Mouse (Mus musculus): ENCODE measurements around the gene Pdcd1lg2.
A peak's percentile ranks its signal among the peaks of the same experiment; 100 is the strongest.

The Pdcd1lg2 gene

GRCm38 (mm10) chr19:29496786-29497557 is 86.3 kb downstream of the Pdcd1lg2 start:
- DNase-seq (ENCODE audit: low spot score in 2 of 2), result no peak

DNA sequence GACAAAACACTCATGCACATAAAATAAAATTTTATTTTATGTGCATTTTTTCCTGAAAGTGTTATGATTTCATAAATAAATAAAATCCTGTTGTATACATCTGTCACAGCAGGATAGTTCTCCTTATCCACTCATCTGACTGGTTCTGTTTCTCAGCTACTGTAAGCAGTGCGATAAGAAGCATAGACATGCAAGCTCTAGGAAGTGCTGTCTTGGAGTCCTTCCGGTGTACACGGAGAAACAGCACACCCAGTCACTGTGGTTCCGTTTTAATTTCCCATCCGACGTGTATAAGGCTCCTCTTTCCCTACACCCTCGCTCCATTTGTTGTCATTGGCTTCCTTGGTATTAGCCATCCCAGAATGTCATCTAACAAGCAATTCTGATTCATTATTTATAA is 87.2 kb downstream of the Pdcd1lg2 start:
- DNase-seq (ENCODE audit: low spot score in 2 of 2), result no peak

GRCm38 (mm10) chr19:29498842-29499456 is 88.2 kb downstream of the Pdcd1lg2 start:
- DNase-seq (ENCODE audit: low spot score in 2 of 2), result no peak

- no peak for DNase-seq (ENCODE audit: low spot score in 2 of 2)
These were observed 89.6 kb downstream of the Pdcd1lg2 start for GRCm38 (mm10) chr19:29500333-29500732.

- peak in 1 of 2 experiments; percentile 23 for DNase-seq (ENCODE audit: low spot score in 2 of 2)
These were observed 90.4 kb downstream of the Pdcd1lg2 start for GRCm38 (mm10) chr19:29501106-29501505.

GRCm38 (mm10) chr19:29501507-29501906 is 90.8 kb downstream of the Pdcd1lg2 start:
- DNase-seq (ENCODE audit: low spot score in 2 of 2), result peak; percentile 68 to 77

DNA sequence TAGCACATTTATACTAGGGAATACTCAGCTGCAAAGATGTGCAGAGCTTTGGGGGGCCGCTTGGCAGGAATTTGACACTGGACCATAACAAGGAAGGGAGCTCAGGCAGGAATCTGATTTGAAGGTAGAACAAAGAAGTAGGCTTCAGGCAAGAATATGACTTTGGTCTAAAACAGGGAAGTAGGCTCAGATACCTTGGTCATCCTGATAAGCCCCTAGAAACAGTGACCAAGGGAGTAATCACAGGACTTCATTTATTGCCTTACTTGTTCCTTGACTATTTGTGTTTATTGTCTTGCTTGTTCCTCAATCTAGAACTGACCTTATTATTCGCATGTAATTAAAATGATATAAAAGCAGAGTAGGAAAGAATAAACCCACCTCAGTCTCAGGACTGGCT is 93.4 kb downstream of the Pdcd1lg2 start:
- DNase-seq (ENCODE audit: low spot score in 2 of 2), result no peak

GRCm38 (mm10) chr19:29505617-29506016 is 94.9 kb downstream of the Pdcd1lg2 start:
- no peak for DNase-seq (ENCODE audit: low spot score in 2 of 2)

- DNase-seq (ENCODE audit: low spot score in 2 of 2), result no peak
These were observed 97.5 kb downstream of the Pdcd1lg2 start for GRCm38 (mm10) chr19:29508208-29508607.

- no peak for DNase-seq (ENCODE audit: low spot score in 2 of 2)
These were observed 99.1 kb downstream of the Pdcd1lg2 start for GRCm38 (mm10) chr19:29509857-29510256.

DNA sequence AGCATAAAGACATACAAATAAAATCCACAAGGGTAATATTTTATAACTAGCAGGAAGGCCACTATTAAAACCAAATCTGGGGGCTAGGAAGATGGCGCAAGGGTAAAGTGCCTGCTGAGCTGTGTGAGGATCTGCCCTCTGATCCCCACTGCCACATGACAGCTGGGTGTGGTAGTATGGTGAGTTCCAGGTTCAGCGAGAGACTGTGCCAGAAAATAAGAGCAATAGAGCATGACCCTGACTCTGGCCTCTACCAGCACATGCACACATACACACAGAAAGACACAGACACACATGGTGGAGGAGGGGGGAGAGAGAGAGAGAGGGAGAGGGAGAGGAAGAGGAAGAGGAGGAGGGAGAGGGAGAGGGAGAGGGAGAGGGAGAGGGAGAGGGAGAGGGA is 101.1 kb downstream of the Pdcd1lg2 start:
- DNase-seq (ENCODE audit: low spot score in 2 of 2), result no peak

DNA sequence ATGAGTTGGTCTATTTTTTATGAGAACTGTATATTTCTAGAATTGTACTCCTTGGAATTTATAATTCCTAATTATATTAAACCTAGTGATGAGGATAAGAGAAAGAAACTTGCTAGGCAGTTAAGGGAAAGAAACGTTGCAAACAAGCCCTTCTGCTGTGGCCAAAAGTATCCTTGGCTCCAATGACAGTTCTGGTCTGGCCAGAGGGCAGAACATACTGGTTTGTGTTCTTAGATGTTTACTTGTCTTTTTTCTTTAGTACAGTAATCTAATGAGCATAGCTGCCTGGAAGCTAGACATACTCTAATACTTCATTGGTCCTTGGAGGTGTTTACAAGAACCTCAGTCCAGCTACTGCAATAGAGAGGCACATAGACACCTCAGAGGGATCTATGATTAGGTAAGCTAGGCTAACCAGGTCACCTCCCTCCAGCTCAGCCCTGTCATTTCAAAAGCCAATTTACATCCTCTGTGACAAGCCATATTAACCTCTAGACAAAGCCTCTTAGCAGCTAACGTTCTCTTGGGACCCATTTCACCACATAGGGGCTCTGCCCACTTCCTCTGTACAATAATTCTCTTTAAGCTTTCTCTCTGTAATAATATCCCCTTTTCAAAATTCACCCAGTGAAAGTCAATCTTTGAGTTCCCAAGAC is 102.5 kb downstream of the Pdcd1lg2 start:
- DNase-seq (ENCODE audit: low spot score in 2 of 2), result no peak

DNA sequence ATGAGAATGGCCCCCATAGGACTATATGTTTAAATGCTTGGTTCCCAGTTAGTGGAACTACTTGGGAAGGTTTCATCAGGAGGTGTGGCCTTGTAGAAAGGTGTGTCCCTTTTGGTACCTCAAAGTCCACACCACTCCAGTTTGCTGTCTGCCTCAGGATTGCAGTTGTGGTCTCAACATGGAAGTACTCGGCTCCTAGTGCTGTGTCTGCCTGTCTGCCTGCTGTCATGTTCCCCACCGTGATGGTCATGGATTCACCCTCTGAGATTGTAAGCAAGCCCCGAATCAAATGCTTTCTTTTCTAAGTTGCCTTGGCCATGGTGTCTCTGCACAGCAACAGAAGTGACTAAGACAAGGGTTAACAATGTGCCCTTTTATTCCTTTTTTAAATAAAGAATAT is 103.4 kb downstream of the Pdcd1lg2 start:
- DNase-seq (ENCODE audit: low spot score in 2 of 2), result no peak

GRCm38 (mm10) chr19:29515386-29515785 is 104.7 kb downstream of the Pdcd1lg2 start:
- DNase-seq (ENCODE audit: low spot score in 2 of 2), result no peak

- no peak for DNase-seq (ENCODE audit: low spot score in 2 of 2)
These were observed 105.3 kb downstream of the Pdcd1lg2 start for GRCm38 (mm10) chr19:29515991-29516390.

DNA sequence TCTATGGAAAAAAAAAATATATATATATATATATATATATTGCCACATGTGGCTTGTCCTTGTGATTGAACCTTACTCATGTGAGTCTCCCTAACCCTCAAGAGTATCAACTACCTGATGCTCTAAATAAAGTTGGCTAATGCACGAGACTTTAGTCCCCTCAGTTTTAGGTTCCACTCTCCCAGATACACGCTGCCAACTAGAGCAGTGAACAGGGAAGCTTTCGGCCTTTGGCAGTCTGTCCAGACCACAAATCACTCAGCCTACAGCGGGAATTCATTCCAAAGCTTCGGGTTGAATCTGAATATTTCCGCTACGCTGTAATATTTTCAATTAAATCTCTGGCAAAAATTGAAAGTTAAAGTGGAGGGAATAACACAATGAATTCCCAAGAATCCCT is 107.7 kb downstream of the Pdcd1lg2 start:
- no peak for DNase-seq (ENCODE audit: low spot score in 2 of 2)

- no peak for DNase-seq (ENCODE audit: low spot score in 2 of 2)
These were observed 108.2 kb downstream of the Pdcd1lg2 start for GRCm38 (mm10) chr19:29518922-29519321.
